Mouse (Mus musculus): Measurements from ENCODE around the gene Syne4.

GRCm38 (mm10) chr7:30309395-30310129 is 5.0 kb upstream of the Syne4 start:
- TF ChIP-seq USF1 (IDR thresholded peaks at IDR 0.05; ENCODE audit: low read depth) = no peak
- TF ChIP-seq CEBPB (IDR thresholded peaks at IDR 0.05; ENCODE audit: insufficient read depth, poor library complexity, severe bottlenecking) = no peak
- TF ChIP-seq POLR2A (IDR thresholded peaks at IDR 0.05; ENCODE audit: insufficient read length, low read depth) = no peak
- no peak for TF ChIP-seq MAX (IDR thresholded peaks at IDR 0.05; ENCODE audit: low read depth)
- TF ChIP-seq TCF12 (IDR thresholded peaks at IDR 0.05; ENCODE audit: insufficient read depth, poor library complexity, severe bottlenecking) = no peak
- TF ChIP-seq MYOG (IDR thresholded peaks at IDR 0.05; ENCODE audit: control insufficient read depth in 1 of 3, insufficient read depth in 1 of 3, insufficient read length in 2 of 3, low read depth in 2 of 3) = no peak
- no peak for TF ChIP-seq E2F4 (IDR thresholded peaks at IDR 0.05; ENCODE audit: insufficient read depth)
